Mouse (Mus musculus) MEL (cell line): Measurements from ENCODE around the gene BC025920. TPM values are rescaled to one million over a fixed set of nuclear protein-coding genes. Genes with fewer than 3 reads are reported as not detected.
"Not testable (repeated sequence)": the region's sequence is repeated elsewhere in the genome, so short reads cannot be mapped to it uniquely, and the experiment has no call there.

Source experiments
- DNase-seq: peaks from one replicate; pipeline ENCODE4 v3.0.0; 2011; ENCODE audit warnings: low read depth, low spot score
- H3K27ac ChIP-seq: 2 replicates; pipeline ENCODE4 v1.5.1; 2012; ENCODE audit warnings: low read depth, mild to moderate bottlenecking, control low read depth, low read length, moderate library complexity; ENCODE audit not compliant: control insufficient read depth
- H3K27me3 ChIP-seq, 2 experiments: fragments of 150-350 bp in 1 of 2; sonication (generic) in 1 of 2; 2 replicates each; pipeline ENCODE4 v1.6.1; 2012; ENCODE audit warnings: low read length in 2 of 2, mild to moderate bottlenecking in 2 of 2, improper control_type of control experiment in 1 of 2, moderate library complexity in 1 of 2; ENCODE audit not compliant: insufficient read depth in 2 of 2, control insufficient read depth in 1 of 2
- H3K36me3 ChIP-seq, 2 experiments: 2 replicates each; pipeline ENCODE4 v1.6.1; 2012 to 2014; ENCODE audit warnings: low read length in 2 of 2, improper control_type of control experiment in 1 of 2, inconsistent platforms in 1 of 2, mild to moderate bottlenecking in 1 of 2; ENCODE audit not compliant: insufficient read depth in 2 of 2, control insufficient read depth in 1 of 2
- H3K4me1 ChIP-seq, 2 experiments: fragments of 150-350 bp in 1 of 2; sonication (generic) in 1 of 2; 2 replicates each; pipeline ENCODE4 v1.6.1; 2012; ENCODE audit warnings: low read length in 2 of 2, improper control_type of control experiment in 1 of 2, mild to moderate bottlenecking in 1 of 2; ENCODE audit not compliant: insufficient read depth in 2 of 2, control insufficient read depth in 1 of 2
- H3K4me3 ChIP-seq, 2 experiments: fragments of 150-350 bp in 1 of 2; sonication (generic) in 1 of 2; 2 replicates each; pipeline ENCODE4 v1.5.1; 2012; ENCODE audit warnings: low read depth in 2 of 2, low read length in 2 of 2, mild to moderate bottlenecking in 2 of 2, moderate library complexity in 2 of 2, control low read depth in 1 of 2, improper control_type of control experiment in 1 of 2; ENCODE audit not compliant: control insufficient read depth in 1 of 2, insufficient read depth in 1 of 2
- H3K79me2 ChIP-seq: 2 replicates; pipeline ENCODE4 v1.6.1; 2012; ENCODE audit warnings: mild to moderate bottlenecking, low read length, moderate library complexity; ENCODE audit not compliant: control insufficient read depth, poor library complexity, insufficient read depth
- H3K9ac ChIP-seq: 2 replicates; pipeline ENCODE4 v1.6.1; 2012; ENCODE audit warnings: low read depth, mild to moderate bottlenecking, control low read depth, low read length, moderate library complexity; ENCODE audit not compliant: control insufficient read depth, poor library complexity, severe bottlenecking
- H3K9me3 ChIP-seq: fragments of 150-350 bp; sonication (generic); replicated peaks from 2 replicates; pipeline ENCODE4 v1.6.1; 2012; ENCODE audit warnings: mild to moderate bottlenecking, low read length, improper control_type of control experiment, moderate library complexity; ENCODE audit not compliant: insufficient read depth
- CHD2 ChIP-seq: IDR thresholded peaks from 2 replicates; pipeline ENCODE4 v1.6.1; 2011; ENCODE audit warnings: low read length, improper control_type of control experiment
- E2F4 ChIP-seq: IDR thresholded peaks from 2 replicates; pipeline ENCODE4 v1.6.1; 2011; ENCODE audit warnings: low read depth, low read length, improper control_type of control experiment, borderline replicate concordance
- ELF1 ChIP-seq: IDR thresholded peaks from 2 replicates; pipeline ENCODE4 v1.6.1; 2014; ENCODE audit warnings: low read depth, mild to moderate bottlenecking, inconsistent platforms, low read length, improper control_type of control experiment, moderate library complexity
- HCFC1 ChIP-seq: IDR thresholded peaks from 2 replicates; pipeline ENCODE4 v1.6.1; 2012; ENCODE audit warnings: low read depth, mild to moderate bottlenecking, inconsistent platforms, low read length, improper control_type of control experiment, moderate library complexity
- KAT2A ChIP-seq: conservative IDR thresholded peaks from 2 replicates; pipeline ENCODE4 v1.6.1; 2012; ENCODE audit warnings: low read depth, low read length, improper control_type of control experiment, inconsistent platforms
- MAZ ChIP-seq: IDR thresholded peaks from 2 replicates; pipeline ENCODE4 v1.6.1; 2012; ENCODE audit warnings: low read depth, mild to moderate bottlenecking, inconsistent platforms, low read length, improper control_type of control experiment
- MXI1 ChIP-seq: IDR thresholded peaks from 2 replicates; pipeline ENCODE4 v1.6.1; 2011; ENCODE audit warnings: mild to moderate bottlenecking, low read depth, low read length, improper control_type of control experiment
- MYC ChIP-seq: IDR thresholded peaks from 2 replicates; pipeline ENCODE4 v1.6.1; 2011; ENCODE audit warnings: low read depth, mild to moderate bottlenecking, low read length, improper control_type of control experiment, moderate library complexity
- NELFE ChIP-seq: IDR thresholded peaks from 2 replicates; pipeline ENCODE4 v1.6.1; 2011; ENCODE audit warnings: low read depth, low read length, improper control_type of control experiment
- POLR2A ChIP-seq, 2 experiments: IDR thresholded peaks; 2 replicates each; pipeline ENCODE4 v1.6.1; 2011 to 2012; ENCODE audit warnings: low read length in 2 of 2, mild to moderate bottlenecking in 2 of 2, control low read depth in 1 of 2, improper control_type of control experiment in 1 of 2, low read depth in 1 of 2, moderate library complexity in 1 of 2; ENCODE audit not compliant: control insufficient read depth in 1 of 2, insufficient read depth in 1 of 2, poor library complexity in 1 of 2
- POLR2AphosphoS2 ChIP-seq: IDR thresholded peaks from 2 replicates; pipeline ENCODE4 v1.6.1; 2011; ENCODE audit warnings: low read length, improper control_type of control experiment
- POLR2AphosphoS5 ChIP-seq: IDR thresholded peaks from 2 replicates; pipeline ENCODE4 v1.6.1; 2012; ENCODE audit warnings: low read depth, borderline replicate concordance, mild to moderate bottlenecking, inconsistent platforms, low read length, moderate library complexity, mixed read lengths
- RAD21 ChIP-seq: IDR thresholded peaks from 2 replicates; pipeline ENCODE4 v1.6.1; 2011; ENCODE audit warnings: mild to moderate bottlenecking, low read depth, low read length, improper control_type of control experiment
- RCOR1 ChIP-seq: IDR thresholded peaks from 2 replicates; pipeline ENCODE4 v1.6.1; 2012; ENCODE audit warnings: low read depth, mild to moderate bottlenecking, inconsistent platforms, low read length, improper control_type of control experiment
- SIN3A ChIP-seq: IDR thresholded peaks from 2 replicates; pipeline ENCODE4 v1.6.1; 2012; ENCODE audit warnings: low read length, improper control_type of control experiment, inconsistent platforms
- SMC3 ChIP-seq: IDR thresholded peaks from 2 replicates; pipeline ENCODE4 v1.6.1; 2011; ENCODE audit warnings: low read depth, low read length, improper control_type of control experiment
- TAL1 ChIP-seq: IDR thresholded peaks from 2 replicates; pipeline ENCODE4 v1.6.1; 2012; ENCODE audit warnings: mild to moderate bottlenecking, inconsistent platforms, low read length, moderate library complexity, mixed read lengths
- TBP ChIP-seq: IDR thresholded peaks from 2 replicates; pipeline ENCODE4 v1.8.0; 2011; ENCODE audit warnings: low read depth, low read length, improper control_type of control experiment
- UBTF ChIP-seq: IDR thresholded peaks from 2 replicates; pipeline ENCODE4 v1.6.1; 2012; ENCODE audit warnings: low read depth, mild to moderate bottlenecking, inconsistent platforms, low read length, improper control_type of control experiment, moderate library complexity, borderline replicate concordance; ENCODE audit not compliant: insufficient read depth
- USF1 ChIP-seq: IDR thresholded peaks from 2 replicates; pipeline ENCODE4 v1.6.1; 2014; ENCODE audit warnings: low read depth, mild to moderate bottlenecking, inconsistent platforms, low read length, improper control_type of control experiment, moderate library complexity
- polyA plus RNA-seq, 2 experiments: library from polyadenylated mRNA; stranded (reverse) in 1 of 2; unstranded in 1 of 2; fragments of >175 nt in 1 of 2; fragments of >200 nt in 1 of 2; gene quantifications; 2 replicates each; pipeline versions ENCODE4 v1.2.1 to v1.2.4; 2012; ENCODE audit warnings: low replicate concordance in 2 of 2, low read depth in 1 of 2; ENCODE audit not compliant: insufficient read length in 2 of 2, insufficient read depth in 1 of 2, missing spikeins in 1 of 2
- total RNA-seq: library from RNA; depleted of rRNA; stranded (reverse); fragments of 300-350 nt; gene quantifications from 2 replicates; pipeline ENCODE4 v1.2.3, GENCODE M21; 2012

BC025920 gene
- total and polyA plus RNA-seq, 3 experiments = 1.1 to 1.7 TPM; not detected in 1

DNA sequence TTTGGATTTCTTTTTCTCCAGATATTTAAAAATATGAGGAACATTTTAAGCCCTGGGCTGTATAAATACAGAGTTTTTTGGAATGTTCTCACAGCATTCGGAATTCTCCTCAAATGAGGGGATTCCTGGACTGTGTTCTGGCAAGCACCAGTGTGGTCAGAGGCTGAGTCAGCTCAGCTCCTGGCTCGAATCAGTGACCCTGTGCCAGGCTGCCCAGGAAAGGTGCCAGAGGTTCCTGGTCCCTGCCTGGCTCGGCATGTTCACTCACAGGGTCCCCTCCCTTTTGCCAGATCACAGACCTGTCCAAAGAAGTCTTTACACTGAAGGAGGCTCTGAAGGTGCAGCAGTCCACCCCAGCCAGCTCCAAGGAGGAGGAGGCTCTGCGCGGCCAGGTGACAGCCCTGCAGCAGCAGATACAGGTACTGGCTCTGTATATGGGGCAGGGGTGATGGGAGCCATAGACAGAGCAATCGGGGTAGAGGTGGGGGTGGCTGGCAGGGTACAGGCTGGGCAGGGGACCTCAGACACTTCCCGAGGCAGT is 40.0 kb downstream of the BC025920 start:
- Histone ChIP-seq H3K9me3 (no peaks in the 10 kb centered on the region), H3K4me3 (no peak overlapping the region), H3K27me3 (no peaks in the 10 kb centered on the region), H3K9ac (no peak overlapping the region), H3K4me1 (peaks cover 2 to 19% of the 10 kb centered on the region in 2 experiments; a peak in 3 of 4 replicates), H3K36me3 (peaks cover 0 to 6% of the 10 kb centered on the region in 2 experiments; a peak in 2 of 4 replicates), H3K79me2 (peaks cover 18% of the 10 kb centered on the region), H3K27ac (no peak overlapping the region)
- no peak for TF ChIP-seq MAZ
- no peak for TF ChIP-seq TAL1
- no peak for TF ChIP-seq ELF1
- TF ChIP-seq RAD21 = no peak
- TF ChIP-seq USF1 = no peak
- no peak for TF ChIP-seq SMC3
- no peak for TF ChIP-seq TBP
- TF ChIP-seq MYC = no peak
- no peak for TF ChIP-seq E2F4
- no peak for TF ChIP-seq KAT2A
- TF ChIP-seq UBTF = no peak
- TF ChIP-seq POLR2AphosphoS5 = no peak
- TF ChIP-seq RCOR1 = no peak
- DNase-seq = no peak

GRCm38 (mm10) chr10:81648803-81649775 is 43.0 kb downstream of the BC025920 start, which contains the start of gene Gm10778:
Gene Gm10778 (plus strand): TSS chr10:81649059.
- H3K9ac ChIP-seq = peak within 1 kb of the TSS; percentile 77

More at GRCm38 (mm10) chr10:81648803-81649775, 43.0 kb downstream of the BC025920 start, which contains the start of gene Gm10778:
- H3K4me1 ChIP-seq = peaks cover 0 to 14% of the 10 kb centered on the region in 2 experiments; a peak in 2 of 4 replicates
- peak within 1 kb of the TSS; percentile 52; the same call in 1 of the 2 replicates for H3K27ac ChIP-seq
- TF ChIP-seq TBP = peak; percentile 59
- TF ChIP-seq CHD2 = peak; percentile 68
- 0 out of 2 replicates have a peak, but pooled peaks have one; percentile 20 for TF ChIP-seq MXI1
- peak; percentile 47 to 67; a peak in 2 of 4 replicates for TF ChIP-seq POLR2A (IDR thresholded peaks at IDR 0.05; ENCODE audit: control insufficient read depth in 1 of 2, insufficient read depth in 1 of 2, low read depth in 1 of 2, low read length in 2 of 2, poor library complexity in 1 of 2)
- peak; percentile 62; the same call in 1 of the 2 replicates for TF ChIP-seq POLR2AphosphoS2
- peak; percentile 80 for TF ChIP-seq HCFC1
- TF ChIP-seq SIN3A = peak; percentile 37; the same call in 1 of the 2 replicates
- peak; percentile 73 for TF ChIP-seq ELF1
- peak; percentile 63 for TF ChIP-seq NELFE
- peaks cover 30% of the 10 kb centered on the region for H3K79me2 ChIP-seq
- H3K9me3 ChIP-seq, H3K27me3 ChIP-seq, H3K36me3 ChIP-seq: not testable (repeated sequence)
- peak; percentile 94 for DNase-seq
- peak within 1 kb of the TSS; percentile 77 to 79 for H3K4me3 ChIP-seq
